Mouse (Mus musculus): Measurements from ENCODE around the gene Hist1h2aa.

DNA sequence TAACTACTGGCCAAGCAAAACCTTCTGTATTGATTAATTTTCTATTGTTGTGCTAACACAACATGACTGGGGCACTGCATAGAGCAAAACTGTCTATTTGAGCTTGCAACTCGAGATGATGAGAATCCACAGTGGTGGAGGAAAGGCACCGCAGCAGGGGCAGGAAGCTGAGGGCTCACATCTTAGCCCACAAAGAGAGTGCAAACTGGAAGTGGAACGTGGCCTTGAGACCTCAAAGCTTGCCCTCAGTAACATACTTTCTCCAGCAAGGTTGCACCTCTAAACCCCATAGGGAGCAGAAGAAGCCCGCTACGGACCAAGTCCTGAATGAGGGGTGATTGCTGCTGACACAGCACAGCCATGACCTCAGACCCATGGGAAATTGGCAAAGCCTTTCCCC is 24.1 kb upstream of the Hist1h2aa start:
- no peak for TF ChIP-seq CTCF (conservative IDR thresholded peaks at IDR 0.05; ENCODE audit: low read length)
- no peak for TF ChIP-seq POU5F1 (IDR thresholded peaks at IDR 0.05; ENCODE audit: borderline replicate concordance, low read length)
- TF ChIP-seq NANOG (IDR thresholded peaks at IDR 0.05; ENCODE audit: borderline replicate concordance, low read length): no peak

All from E14TG2a.4 (cell line).